Mouse (Mus musculus) liver, adult (tissue): ENCODE results near the gene Notch4.

Source experiments
- GATA4 ChIP-seq: IDR thresholded peaks from 2 replicates; pipeline ENCODE4 v1.6.1; 2014; ENCODE audit warnings: mild to moderate bottlenecking, low read length; ENCODE audit not compliant: insufficient replicate concordance

Notch4 gene

GRCm38 (mm10) chr17:34589206-34589605 lies 25.1 kb downstream of the Notch4 start:
- TF ChIP-seq GATA4 = no peak

GRCm38 (mm10) chr17:34589681-34590101 lies 25.6 kb downstream of the Notch4 start, which contains the start of gene Gpsm3:
Gpsm3 (plus strand) TSS chr17:34589806.
- no peak for TF ChIP-seq GATA4

DNA sequence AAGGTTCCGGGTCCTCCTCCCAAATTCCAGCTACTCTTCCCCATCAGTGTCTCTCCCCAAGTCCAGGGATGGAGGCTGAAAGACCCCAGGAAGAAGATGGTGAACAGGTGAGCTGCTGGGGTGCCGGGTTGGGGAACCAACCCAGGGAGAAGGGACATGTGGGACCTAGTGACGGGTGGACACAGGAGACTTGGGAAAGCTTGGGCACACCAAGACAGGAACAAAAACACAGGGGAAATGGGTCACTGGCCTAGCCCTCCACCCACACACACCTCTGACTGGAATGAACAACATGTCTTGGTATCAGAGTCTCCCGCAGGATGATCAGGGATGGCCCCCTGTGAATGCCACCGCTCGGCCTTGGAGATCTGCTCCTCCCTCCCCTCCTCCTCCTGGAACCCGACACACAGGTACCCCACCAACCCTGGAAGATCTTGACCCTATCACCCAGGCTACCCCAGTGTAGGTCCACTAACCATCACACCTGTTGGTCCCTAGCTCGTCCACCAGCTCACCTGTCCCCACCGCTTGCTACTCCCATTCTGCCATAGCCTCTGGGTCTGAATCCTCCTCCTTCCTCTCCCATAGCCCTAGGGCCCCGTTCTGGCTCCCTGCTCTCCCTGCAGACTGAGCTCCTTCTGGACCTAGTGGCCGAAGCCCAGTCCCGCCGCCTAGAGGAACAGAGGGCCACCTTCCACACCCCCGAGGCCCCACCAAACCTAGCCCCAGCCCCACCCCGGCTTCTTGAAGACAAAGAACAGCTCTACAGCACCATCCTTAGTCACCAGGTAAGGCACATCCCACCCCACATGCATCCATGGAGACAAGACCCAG lies 26.3 kb downstream of the Notch4 start:
- TF ChIP-seq GATA4 = no peak

- no peak for TF ChIP-seq GATA4
Measured at GRCm38 (mm10) chr17:34591029-34591993, 27.2 kb downstream of the Notch4 start, which contains the start of gene Pbx2. Pbx2 (plus strand) TSS chr17:34591266.

DNA sequence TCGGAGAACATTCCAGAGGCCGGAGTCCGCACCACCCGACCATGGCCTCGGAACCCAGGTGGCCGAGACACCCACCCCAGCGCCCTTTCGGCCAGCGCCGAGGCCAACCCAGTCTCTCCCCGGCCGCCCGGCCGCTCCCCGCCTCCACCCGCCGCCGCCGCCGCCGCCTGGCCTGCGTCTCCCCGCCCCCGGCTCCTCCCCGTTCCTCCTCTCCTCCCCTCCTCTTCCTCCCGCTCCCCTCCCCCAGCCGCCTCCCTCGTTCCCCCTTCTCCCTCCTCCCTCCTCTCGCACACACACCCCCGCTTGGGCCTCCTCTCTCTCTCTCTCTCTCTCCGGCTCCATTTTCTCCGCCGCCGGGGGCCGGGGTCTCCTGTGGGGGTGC lies 27.9 kb downstream of the Notch4 start:
- no peak for TF ChIP-seq GATA4

DNA sequence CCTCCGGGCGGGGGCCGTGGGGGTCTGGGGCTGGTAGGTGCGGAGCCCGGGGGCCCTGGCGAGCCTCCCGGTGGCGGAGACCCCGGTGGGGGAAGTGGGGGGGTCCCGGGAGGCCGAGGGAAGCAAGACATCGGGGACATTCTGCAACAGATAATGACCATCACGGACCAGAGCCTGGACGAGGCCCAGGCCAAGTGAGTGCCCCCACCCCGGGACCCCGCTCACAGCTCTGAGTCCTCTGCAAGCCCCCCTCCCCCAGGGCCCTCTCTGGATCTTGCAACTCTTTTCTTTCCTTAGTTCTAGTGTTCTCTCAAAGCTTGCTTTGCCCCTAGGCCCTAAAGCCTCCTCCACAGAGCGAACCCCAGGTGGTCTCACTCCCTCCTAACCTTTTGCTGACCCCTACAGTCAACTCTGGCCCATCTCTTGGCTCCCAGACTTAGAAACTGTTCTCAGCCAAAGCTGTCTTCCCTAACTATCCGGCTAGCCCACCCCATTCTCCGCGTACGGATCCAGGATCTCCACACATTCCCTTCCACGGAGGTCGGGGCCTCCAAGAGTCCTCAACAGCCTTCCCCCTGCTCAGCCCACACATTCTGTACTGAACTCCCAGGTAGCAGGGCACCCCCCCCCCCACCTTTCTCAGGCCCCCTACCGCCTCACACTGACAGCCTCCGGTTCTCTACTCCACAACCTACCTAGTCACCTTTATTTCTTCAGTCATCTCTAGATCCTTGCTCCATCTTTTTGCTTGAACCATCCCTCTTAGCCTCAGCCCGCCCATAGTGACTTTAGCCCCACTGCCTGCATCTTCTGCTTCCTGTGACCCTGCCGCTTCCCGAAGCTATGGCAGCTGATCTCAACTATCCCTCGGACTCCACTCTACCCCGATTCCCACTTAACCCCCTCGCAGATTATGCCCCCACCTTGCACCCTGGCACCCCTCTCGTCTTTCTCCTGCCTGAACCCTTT lies 28.8 kb downstream of the Notch4 start:
- TF ChIP-seq GATA4 = no peak

DNA sequence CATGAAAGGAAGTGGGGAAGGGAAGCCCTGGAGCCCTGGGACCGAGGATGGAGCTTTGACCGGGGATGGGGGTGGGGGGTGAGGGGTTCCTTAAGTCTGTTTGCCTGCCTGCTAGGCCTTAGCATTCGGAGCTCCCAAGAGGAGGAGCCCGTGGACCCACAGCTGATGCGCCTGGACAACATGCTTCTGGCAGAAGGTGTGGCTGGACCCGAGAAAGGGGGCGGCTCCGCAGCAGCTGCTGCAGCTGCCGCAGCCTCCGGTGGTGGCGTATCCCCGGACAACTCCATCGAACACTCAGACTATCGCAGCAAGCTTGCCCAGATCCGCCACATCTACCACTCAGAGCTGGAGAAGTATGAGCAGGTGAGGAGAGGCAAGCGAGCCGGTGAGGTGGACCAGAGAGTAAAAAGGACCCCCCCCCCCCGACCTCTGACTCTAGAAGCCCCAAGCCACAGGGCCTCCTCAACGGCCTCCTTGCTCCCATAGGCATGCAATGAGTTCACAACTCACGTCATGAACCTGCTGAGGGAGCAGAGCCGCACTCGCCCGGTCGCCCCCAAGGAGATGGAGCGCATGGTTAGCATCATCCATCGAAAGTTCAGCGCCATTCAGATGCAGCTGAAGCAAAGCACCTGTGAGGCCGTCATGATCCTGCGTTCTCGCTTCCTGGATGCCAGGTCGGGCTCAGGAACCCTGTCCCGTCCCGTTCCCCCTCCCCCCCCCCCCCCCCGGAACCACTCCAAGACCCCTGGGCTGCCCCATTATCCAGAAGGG lies 29.9 kb downstream of the Notch4 start:
- TF ChIP-seq GATA4 = no peak

DNA sequence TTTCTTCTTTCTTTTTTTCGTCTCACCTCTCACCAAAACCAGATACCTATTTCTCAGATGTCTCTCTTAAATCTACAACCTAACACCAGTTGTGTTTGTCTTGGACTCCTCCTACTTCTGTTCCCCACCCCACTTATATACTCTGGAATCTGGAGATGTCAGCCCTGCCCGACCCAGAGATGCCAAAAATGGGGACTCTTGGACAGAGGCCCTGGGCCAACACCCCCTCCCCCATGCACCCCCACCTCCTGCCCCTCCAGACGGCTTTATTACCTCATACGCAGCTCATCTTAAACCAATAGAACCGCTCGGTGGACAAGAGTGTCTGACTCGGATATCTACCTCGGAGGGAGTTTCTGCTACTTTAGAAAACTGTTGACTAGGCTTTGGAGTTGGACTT lies 32.0 kb downstream of the Notch4 start:
- TF ChIP-seq GATA4 = no peak

DNA sequence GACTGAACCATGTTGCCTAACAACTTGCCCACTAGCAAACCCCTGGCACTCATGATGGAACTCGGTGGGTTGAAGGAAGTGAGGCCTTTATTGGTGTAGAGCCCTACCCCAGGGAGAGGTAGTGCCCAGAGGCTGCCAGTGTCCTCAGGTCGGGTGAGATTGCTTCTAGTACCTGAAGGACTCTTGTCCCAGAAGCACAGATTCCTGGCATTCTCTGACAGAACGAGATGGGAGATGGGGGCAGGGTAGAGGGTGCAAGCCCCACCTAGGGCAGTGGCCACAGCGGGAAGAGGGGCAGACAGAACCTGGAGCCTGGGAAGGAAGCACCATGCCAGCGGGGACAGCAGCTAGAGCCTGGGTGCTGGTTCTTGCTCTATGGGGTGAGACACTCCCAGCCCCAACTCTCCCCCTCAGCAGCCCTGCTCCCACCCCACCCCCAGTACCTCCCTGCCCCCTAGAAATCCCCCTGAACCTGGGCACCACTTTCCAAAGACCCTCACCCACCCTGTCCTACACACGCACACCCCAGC lies 33.6 kb downstream of the Notch4 start, which contains the start of gene Ager:
Ager (plus strand) TSS at position 297 of the 530 bp plus-strand sequence.
- no peak for TF ChIP-seq GATA4

DNA sequence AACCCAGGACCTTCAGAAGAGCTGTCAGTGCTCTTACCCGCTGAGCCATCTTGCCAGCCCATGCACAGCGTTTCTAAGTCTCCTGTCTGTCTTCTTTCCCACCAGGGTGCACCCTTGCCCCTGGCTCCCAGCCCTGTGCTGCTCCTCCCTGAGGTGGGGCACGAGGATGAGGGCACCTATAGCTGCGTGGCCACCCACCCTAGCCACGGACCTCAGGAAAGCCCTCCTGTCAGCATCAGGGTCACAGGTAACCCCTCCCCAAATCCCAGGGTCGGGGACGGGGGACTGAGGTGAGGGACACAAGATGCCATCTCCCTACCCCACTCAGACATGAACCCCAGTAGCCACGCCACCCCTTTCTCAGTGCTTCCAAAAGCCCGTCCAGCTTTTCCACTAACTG lies 35.8 kb downstream of the Notch4 start:
- TF ChIP-seq GATA4 = no peak

DNA sequence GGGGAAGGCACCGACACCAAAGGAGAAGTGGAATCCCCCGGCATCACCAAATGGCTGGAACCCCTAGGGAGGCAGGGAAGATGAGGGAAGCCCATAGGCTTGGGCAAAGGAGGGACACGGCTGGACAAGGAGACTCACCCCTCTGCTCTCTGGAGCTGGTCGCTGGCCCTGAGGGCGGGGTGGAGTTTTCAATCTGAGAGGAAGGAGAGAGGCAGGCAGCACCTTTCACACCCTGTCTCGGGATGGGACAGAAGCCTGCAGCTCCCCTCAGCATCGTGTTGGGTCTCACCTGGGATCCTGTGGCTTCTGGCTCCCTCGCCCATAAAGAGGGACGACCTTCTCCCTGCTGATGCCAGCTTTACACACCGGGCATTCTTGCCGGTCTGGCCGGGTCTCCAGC lies 37.7 kb downstream of the Notch4 start:
- TF ChIP-seq GATA4 = no peak

GRCm38 (mm10) chr17:34603375-34604060 lies 39.5 kb downstream of the Notch4 start, which contains the start of gene Rnf5:
Rnf5 (minus strand) TSS chr17:34603690.
- TF ChIP-seq GATA4 = no peak

GRCm38 (mm10) chr17:34604061-34604508 lies 40.0 kb downstream of the Notch4 start, which contains the start of gene Agpat1:
Agpat1 (plus strand) TSS chr17:34604262.
- TF ChIP-seq GATA4 = peak; percentile 50; the same call in 1 of the 2 replicates
